Mouse (Mus musculus): ENCODE measurements around the gene Syde1.

- no peak for TF ChIP-seq CTCF (IDR thresholded peaks at IDR 0.05; ENCODE audit: control insufficient read depth, insufficient read depth, insufficient replicate concordance, low read depth, low read length)
- TF ChIP-seq POLR2A (IDR thresholded peaks at IDR 0.05; ENCODE audit: control insufficient read depth, low read depth, low read length) = no peak
Observed at GRCm38 (mm10) chr10:78576435-78577184, 15.2 kb downstream of the Syde1 start.

Data from testis, adult 2 months (tissue).